Mouse (Mus musculus) mouse embryonic stem cell (cell line): Measurements from ENCODE around the gene Mphosph9.
"Not testable (repeated sequence)": the region's sequence is repeated elsewhere in the genome, so short reads cannot be mapped to it uniquely, and the experiment has no call there.

Source experiments
- in situ Hi-C, 2 experiments: fragments of 300-500 bp; cut with MboI; formaldehyde crosslinking; loops; 1 replicate in 1 of 2; 3 replicates in 1 of 2; pipeline ENCODE4 v1.14.3; 2019 to 2020; ENCODE audit warnings: low sequenced_read_pairs in 2 of 2, low pct_unique_long_range_greater_than_20kb in 1 of 2, mixed read lengths in 1 of 2; ENCODE audit not compliant: unreplicated experiment in 1 of 2

Gene Mphosph9

GRCm38 (mm10) chr5:124223574-124223973 lies 104.2 kb downstream of the Mphosph9 start:
- in situ Hi-C loops: no loop called here

GRCm38 (mm10) chr5:124222696-124223095 lies 105.1 kb downstream of the Mphosph9 start:
- in situ Hi-C loops: no loop called here

- in situ Hi-C loops: no loop called here
Observed at GRCm38 (mm10) chr5:124221736-124222040, 106.1 kb downstream of the Mphosph9 start.

- in situ Hi-C loops: no loop called here
Observed at GRCm38 (mm10) chr5:124221037-124221735, 106.6 kb downstream of the Mphosph9 start.

GRCm38 (mm10) chr5:124220551-124220950 lies 107.2 kb downstream of the Mphosph9 start:
- in situ Hi-C loops: no loop called here

GRCm38 (mm10) chr5:124219431-124219830 lies 108.3 kb downstream of the Mphosph9 start:
- in situ Hi-C loops: no loop called here

GRCm38 (mm10) chr5:124218986-124219385 lies 108.8 kb downstream of the Mphosph9 start:
- in situ Hi-C loops: no loop called here

- in situ Hi-C loops: no loop called here
Observed at GRCm38 (mm10) chr5:124217566-124218249, 110.1 kb downstream of the Mphosph9 start.

GRCm38 (mm10) chr5:124217092-124217491 lies 110.7 kb downstream of the Mphosph9 start:
- in situ Hi-C loops: not testable (repeated sequence)

- in situ Hi-C loops: no loop called here
Observed at GRCm38 (mm10) chr5:124216403-124216802, 111.4 kb downstream of the Mphosph9 start.

GRCm38 (mm10) chr5:124215647-124216046 lies 112.1 kb downstream of the Mphosph9 start:
- in situ Hi-C loops: no loop called here

GRCm38 (mm10) chr5:124214516-124215145 lies 113.1 kb downstream of the Mphosph9 start:
- in situ Hi-C loops: no loop called here

GRCm38 (mm10) chr5:124213588-124214469 lies 113.9 kb downstream of the Mphosph9 start:
- in situ Hi-C loops: no loop called here

GRCm38 (mm10) chr5:124211669-124212068 lies 116.1 kb downstream of the Mphosph9 start:
- in situ Hi-C loops: no loop called here

GRCm38 (mm10) chr5:124211234-124211633 lies 116.5 kb downstream of the Mphosph9 start:
- in situ Hi-C loops: no loop called here

- in situ Hi-C loops: no loop called here
Observed at GRCm38 (mm10) chr5:124210281-124211016, 117.3 kb downstream of the Mphosph9 start.

GRCm38 (mm10) chr5:124209850-124210249 lies 117.9 kb downstream of the Mphosph9 start:
- in situ Hi-C loops: no loop called here

- in situ Hi-C loops: no loop called here
Observed at GRCm38 (mm10) chr5:124208030-124208429, 119.7 kb downstream of the Mphosph9 start.
